Mouse (Mus musculus) spleen, adult 2 months (tissue): Measurements from ENCODE around the gene Tpcn2. TPM values are rescaled to one million over a fixed set of nuclear protein-coding genes. Genes with fewer than 3 reads are reported as not detected.

Experiments used
- DNase-seq, 2 experiments: peaks; one replicate each; pipeline versions ENCODE4 v3.0.0 to v3.0.0-alpha.2; 2012 to 2021; ENCODE audit warnings: low spot score in 2 of 2, low read depth in 1 of 2
- H3K27ac ChIP-seq: fragments of 200-500 bp; 2 replicates; pipeline ENCODE4 v1.5.1; 2012; ENCODE audit warnings: low read length, inconsistent platforms; ENCODE audit not compliant: insufficient read depth
- H3K27me3 ChIP-seq: fragments of 200-500 bp; 2 replicates; pipeline ENCODE4 v1.6.1; 2012; ENCODE audit warnings: mild to moderate bottlenecking, moderate library complexity, low read length, inconsistent platforms; ENCODE audit not compliant: control insufficient read depth, insufficient read depth
- H3K36me3 ChIP-seq: fragments of 200-500 bp; 2 replicates; pipeline ENCODE4 v1.6.1; 2012; ENCODE audit warnings: mild to moderate bottlenecking, low read length, inconsistent platforms; ENCODE audit not compliant: control insufficient read depth, insufficient read depth
- H3K4me1 ChIP-seq: fragments of 200-500 bp; 2 replicates; pipeline ENCODE4 v1.6.1; 2011; ENCODE audit warnings: inconsistent platforms; ENCODE audit not compliant: control insufficient read depth, insufficient read depth, insufficient read length
- H3K4me3 ChIP-seq: fragments of 200-500 bp; 2 replicates; pipeline ENCODE4 v1.5.1; 2011; ENCODE audit warnings: mild to moderate bottlenecking, inconsistent platforms; ENCODE audit not compliant: insufficient read depth, insufficient read length; ENCODE audit errors: extremely low read depth
- CTCF ChIP-seq: fragments of 200-500 bp; IDR thresholded peaks from 2 replicates; pipeline ENCODE4 v1.5.1; 2011; ENCODE audit warnings: mild to moderate bottlenecking, inconsistent platforms; ENCODE audit not compliant: insufficient read depth, insufficient read length, insufficient replicate concordance; ENCODE audit errors: extremely low read depth
- POLR2A ChIP-seq: fragments of 200-500 bp; IDR thresholded peaks from 2 replicates; pipeline ENCODE4 v1.6.1; 2011; ENCODE audit warnings: low read depth, low read length, inconsistent platforms
- WGBS: fragments of 180-500 bp; shearing (Covaris S2); methylation state at CpG from one replicate; pipeline ENCODE4 v1.1.7; 2018; 5-methylcytosine and 5-hydroxymethylcytosine counted together
- polyA plus RNA-seq: library from polyadenylated mRNA; depleted of rRNA; stranded (reverse); fragments of >200 nt; gene quantifications from 2 replicates; pipeline ENCODE4 v1.2.3, GENCODE M21; 2012

Tpcn2 gene
- polyA plus RNA-seq, 1 experiment = 31.3 TPM

DNA sequence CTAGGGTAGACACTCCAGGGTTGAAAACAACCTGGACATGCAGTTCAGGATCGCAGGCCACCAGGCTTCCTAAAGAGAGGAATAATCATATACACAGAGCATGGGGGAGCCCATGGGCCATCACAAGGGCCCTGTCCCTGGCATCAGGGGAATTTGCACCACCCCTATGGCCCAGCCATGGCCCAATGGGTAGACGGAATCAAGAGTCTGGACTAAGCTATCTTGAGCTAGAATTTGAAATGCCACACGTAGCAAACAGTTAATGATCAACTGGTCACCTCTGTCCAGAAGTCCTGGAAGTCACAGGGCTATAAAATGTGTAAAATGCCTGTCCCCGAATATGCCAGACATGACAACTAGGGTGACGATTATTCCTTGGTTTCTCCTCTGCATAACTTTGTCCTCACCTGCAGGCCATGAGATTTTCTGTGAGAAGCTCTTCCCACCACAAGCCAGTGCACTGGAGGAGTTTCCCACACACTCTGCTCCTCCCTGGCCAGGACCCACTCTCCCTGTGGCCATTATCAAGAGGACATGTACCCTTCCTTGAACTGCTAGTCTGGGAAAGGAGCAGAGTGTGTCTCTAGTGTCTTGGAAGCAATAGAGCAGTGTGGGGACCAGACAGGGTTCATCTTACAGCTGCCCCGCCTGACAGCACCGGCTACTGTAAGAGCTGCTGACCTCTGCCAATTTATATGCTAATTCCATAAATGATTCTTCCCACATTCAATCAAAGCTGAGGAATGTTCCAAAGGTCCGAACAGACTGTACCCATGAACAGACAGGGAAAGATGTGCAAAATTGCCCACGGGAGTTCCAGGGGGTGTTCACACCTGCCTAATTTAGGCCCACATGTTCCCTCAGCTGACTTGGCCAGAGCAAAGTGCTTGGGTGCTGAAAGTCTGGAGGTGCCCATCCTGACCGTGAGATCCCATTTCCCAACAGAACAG, 48.7 kb downstream of the Tpcn2 start:
- no peaks in the 10 kb centered on the region for H3K27me3 ChIP-seq
- H3K4me3 ChIP-seq = no peak overlapping the region
- DNase-seq = no peak
- H3K36me3 ChIP-seq = no peaks in the 10 kb centered on the region
- TF ChIP-seq CTCF (no peak), POLR2A (no peak)
- H3K4me1 ChIP-seq = no peaks in the 10 kb centered on the region
- H3K27ac ChIP-seq = no peak overlapping the region
- WGBS = 87% methylated on average over 10 of the region's 10 CpGs

DNA sequence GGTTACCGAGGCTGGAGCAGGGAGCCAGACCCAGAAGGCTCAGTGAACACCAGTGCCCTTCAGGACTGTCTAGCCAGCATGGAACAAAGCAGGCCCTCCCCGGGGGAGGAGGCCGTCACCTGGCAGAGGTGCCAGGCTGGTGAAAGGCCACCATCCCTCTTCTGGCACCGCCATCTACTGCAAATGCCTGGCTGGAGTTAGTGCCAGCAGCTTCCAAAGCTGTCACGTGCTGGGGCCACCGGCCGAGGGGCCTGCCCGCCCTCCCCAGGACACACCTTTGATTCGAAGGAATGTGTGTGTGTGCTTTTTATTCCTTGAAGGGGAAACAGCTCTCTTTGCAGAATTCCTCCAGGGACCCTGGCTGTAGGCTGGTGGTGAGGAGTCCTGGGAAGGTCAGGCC, 52.2 kb downstream of the Tpcn2 start:
- no peaks in the 10 kb centered on the region for H3K27me3 ChIP-seq
- H3K36me3 ChIP-seq = no peaks in the 10 kb centered on the region
- TF ChIP-seq CTCF (no peak), POLR2A (no peak)
- WGBS = 89% methylated on average over 9 of the region's 9 CpGs
- H3K4me3 ChIP-seq = no peak overlapping the region
- H3K4me1 ChIP-seq = no peaks in the 10 kb centered on the region
- DNase-seq = no peak
- no peak overlapping the region for H3K27ac ChIP-seq

DNA sequence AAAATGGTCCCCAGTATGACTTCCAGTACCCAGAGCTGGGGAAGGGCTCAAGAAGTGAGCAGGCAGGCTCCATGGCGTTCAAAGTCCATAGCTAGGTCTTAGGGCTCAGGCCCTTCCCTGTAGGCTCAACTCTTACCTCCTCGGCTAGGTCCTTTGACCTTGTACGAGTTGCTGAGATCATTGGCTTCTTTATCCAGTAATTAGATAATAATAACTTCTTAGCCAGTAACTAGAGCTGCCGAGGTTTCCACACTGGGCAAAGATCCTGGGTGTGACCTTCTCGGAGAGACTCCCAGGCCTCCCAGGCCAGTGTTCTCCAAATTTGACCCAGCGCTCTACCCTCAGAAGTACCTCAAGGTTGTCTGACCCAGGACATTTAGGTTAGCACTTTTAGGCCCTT, 57.2 kb downstream of the Tpcn2 start:
- no peak for TF ChIP-seq CTCF
- TF ChIP-seq POLR2A = no peak
- Histone ChIP-seq H3K36me3 (no peaks in the 10 kb centered on the region), H3K4me1 (no peaks in the 10 kb centered on the region), H3K27me3 (no peaks in the 10 kb centered on the region), H3K4me3 (no peak overlapping the region), H3K27ac (no peak overlapping the region)
- DNase-seq = no peak
- WGBS = 92% methylated on average over 6 of the region's 6 CpGs

DNA sequence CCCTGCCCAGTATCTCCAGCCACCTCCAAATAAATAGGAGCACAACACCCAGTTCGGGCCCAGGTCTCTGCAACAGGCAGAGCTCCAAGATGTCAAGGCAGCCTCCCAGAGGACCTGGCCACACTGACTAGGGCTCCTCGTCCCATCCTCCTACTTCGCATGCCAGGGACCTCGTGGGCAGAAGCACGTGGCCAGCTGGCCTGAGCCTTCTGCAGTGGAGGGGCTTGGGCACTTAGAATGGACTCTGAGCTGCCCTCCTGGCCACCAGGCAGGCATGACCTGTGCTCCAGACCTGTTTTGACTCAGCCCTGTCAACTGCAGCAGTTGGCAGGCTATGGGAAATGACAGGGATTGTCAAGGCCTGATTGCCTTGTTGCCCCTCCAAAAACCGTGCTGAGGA, 58.2 kb downstream of the Tpcn2 start:
- Histone ChIP-seq H3K27me3 (no peaks in the 10 kb centered on the region), H3K27ac (no peak overlapping the region), H3K4me1 (no peaks in the 10 kb centered on the region), H3K36me3 (no peaks in the 10 kb centered on the region), H3K4me3 (no peak overlapping the region)
- TF ChIP-seq CTCF = no peak
- TF ChIP-seq POLR2A = no peak
- DNase-seq = no peak
- 85% methylated on average over 6 of the region's 6 CpGs for WGBS

DNA sequence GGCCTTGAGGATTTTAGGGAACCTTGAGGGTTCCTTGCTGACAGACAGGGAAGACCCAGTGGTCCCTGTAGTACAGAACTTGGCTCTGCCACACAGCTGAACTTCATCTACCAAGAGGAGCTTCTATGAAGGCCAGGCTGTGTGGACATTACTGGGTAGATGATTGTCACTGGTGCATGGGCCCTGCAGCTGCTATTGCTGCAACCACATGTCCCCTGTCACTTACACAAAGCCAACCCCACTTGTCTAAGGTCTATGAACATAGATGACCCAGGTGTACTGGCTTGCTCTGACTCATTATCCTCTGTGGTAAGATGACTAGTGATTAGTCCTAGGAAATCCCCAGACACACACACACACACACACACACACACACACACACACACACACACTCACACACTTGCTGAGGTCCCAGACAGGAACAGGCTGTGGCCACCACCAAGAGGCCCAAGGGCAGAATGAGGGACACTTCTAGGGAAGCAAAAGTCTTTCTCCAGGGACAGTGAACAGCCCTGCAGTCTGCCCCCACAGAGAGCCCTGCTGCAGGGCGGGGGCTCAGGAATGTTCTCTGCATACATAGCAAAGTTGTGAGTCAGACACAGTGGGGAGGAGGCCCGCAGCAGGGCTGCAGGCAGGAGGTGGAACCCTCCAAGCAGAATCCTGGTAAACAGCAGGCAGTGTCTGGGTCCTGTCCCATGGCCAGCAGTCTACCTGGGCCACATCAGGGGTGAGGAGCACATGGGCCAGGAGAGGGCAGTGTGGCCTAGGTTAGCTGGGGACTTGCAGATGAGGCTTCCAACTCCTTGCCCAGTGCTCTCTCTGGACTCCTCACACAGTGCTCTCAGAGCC, 61.7 kb downstream of the Tpcn2 start:
- no peaks in the 10 kb centered on the region for H3K36me3 ChIP-seq
- WGBS = 43% methylated on average over 2 of the region's 2 CpGs
- no peak overlapping the region for H3K4me3 ChIP-seq
- no peak overlapping the region for H3K27ac ChIP-seq
- H3K27me3 ChIP-seq = no peaks in the 10 kb centered on the region
- no peak for TF ChIP-seq CTCF
- no peak for TF ChIP-seq POLR2A
- no peaks in the 10 kb centered on the region for H3K4me1 ChIP-seq
- DNase-seq = no peak

DNA sequence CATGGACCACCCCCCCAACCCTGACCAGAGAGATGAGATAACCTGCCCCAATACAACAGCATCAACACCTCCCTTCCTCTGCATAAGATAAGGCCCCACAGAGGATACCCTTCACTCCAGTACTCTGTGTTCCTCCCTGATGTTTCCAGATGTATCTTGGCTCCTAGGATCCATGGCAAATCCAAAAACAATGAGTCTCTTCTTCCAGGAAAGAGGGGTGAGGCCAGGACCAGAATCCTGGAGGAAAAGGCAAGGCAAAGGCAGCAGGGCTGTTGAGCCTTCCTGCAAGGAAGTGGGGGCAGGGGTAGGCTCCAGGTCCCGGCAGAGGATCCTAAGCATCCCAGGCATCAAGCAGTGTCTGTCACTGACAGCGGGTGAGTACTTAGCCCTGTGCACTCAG, 62.5 kb downstream of the Tpcn2 start:
- no peaks in the 10 kb centered on the region for H3K36me3 ChIP-seq
- 95% methylated on average over 2 of the region's 2 CpGs for WGBS
- TF ChIP-seq CTCF = no peak
- no peak for TF ChIP-seq POLR2A
- no peak overlapping the region for H3K27ac ChIP-seq
- DNase-seq = no peak
- no peaks in the 10 kb centered on the region for H3K4me1 ChIP-seq
- H3K4me3 ChIP-seq = no peak overlapping the region
- H3K27me3 ChIP-seq = no peaks in the 10 kb centered on the region
